Mouse (Mus musculus) lung, postnatal 25 days (tissue): ENCODE data around the gene Kirrel3.

Experiments used
- DNase-seq: peaks from one replicate; pipeline ENCODE4 v3.0.0; 2022; ENCODE audit warnings: low spot score

The Kirrel3 gene

DNA sequence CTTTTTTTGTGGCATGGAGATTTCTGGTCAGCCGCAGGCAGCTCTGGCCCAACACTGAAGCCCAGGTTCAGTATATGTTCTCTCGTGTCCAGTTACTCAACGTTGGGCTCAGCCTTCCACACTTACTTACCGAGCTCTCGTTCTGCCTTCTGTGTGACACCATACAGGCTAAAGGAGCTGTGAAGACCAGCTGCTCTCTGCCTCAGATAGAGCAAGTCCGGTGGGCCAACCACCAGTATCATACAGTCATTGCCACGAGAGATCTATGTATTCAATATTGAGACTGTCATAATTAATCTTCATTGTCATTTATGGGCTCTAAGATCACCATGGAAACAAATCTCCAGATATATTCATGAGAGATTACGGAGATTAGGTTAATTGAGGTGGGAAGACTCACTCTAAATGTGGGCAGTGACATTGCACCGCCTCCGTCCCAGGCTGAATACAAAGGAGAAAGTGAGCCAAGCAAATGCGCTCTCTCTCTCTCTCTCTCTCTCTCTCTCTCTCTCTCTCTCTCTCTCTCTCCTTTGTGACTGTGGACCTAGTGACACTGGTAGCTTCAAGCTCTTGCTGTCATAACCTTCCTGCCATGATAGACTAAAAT, 339.8 kb downstream of the Kirrel3 start:
- DNase-seq: no peak

DNA sequence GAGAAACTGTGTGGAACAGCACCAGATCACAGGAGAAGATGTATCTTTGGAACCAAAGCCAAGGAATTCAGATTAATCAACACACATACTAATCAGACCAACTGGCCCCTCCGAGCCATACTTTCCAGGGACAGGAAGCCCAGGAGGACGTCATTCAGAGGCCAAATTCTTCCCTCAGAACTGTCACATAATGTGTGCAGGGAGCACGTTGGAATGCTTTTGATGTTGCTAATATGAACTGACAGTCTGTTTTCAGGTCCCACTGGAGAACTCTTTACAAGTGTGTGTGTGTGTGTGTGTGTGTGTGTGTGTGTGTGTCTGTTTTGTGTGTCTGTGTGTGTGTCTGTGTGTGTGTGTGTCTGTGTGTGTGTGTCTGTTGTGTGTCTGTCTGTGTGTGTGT, 345.0 kb downstream of the Kirrel3 start:
- no peak for DNase-seq

DNA sequence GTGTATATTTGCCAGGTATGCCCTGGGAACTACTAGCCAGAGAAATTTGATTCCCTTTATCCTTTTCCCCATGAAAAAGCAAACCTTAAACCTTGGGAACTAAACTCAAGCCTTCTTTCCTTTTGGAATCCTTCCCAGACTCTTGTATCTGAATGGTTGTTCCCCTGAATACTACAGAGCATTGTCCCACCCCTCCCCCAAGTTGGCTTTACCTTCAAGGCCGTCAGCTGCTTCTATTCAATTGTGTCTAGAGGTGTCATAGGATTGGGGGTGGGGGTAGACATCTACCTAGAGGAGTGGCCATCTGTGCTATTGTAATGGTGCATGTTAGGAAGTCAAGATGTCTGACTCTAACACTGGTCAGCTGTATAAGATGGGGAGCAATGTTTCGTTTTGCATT, 351.1 kb downstream of the Kirrel3 start:
- DNase-seq: no peak

DNA sequence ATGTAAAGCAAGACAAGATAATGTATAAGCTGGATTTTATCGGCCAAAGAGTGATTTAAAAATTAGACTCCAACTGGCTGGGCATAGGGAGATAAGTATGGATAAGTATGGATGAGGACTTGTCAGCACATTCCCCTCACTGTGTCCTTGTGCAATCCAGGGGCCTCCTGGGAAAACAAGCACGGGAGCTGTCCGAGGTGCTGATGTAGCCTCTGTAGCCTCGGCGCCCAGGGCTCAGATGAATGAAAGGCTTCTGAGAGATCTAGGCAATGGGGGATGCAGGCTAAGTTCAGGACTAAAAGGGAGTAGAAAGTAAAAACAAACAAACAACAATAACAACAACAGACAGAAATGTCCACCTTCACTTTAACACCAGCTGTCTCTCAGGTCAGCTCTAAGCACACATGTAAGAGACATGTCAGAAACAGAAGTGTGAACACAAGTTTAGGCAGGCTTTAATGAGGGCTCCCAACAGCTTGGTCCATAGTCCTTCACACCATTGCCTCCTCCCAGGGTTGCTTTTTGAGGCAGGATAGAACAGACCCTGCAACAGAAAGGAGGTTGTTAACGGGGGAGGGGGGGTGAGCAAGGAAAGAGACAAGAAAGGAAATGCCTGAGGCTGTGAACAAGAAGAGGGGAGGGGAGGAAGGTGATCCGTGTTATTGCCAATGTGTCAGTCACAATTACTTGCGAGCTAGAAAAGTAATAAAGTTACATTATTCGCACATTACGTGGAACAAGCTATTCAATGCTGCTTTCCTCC, 352.2 kb downstream of the Kirrel3 start:
- DNase-seq: no peak

DNA sequence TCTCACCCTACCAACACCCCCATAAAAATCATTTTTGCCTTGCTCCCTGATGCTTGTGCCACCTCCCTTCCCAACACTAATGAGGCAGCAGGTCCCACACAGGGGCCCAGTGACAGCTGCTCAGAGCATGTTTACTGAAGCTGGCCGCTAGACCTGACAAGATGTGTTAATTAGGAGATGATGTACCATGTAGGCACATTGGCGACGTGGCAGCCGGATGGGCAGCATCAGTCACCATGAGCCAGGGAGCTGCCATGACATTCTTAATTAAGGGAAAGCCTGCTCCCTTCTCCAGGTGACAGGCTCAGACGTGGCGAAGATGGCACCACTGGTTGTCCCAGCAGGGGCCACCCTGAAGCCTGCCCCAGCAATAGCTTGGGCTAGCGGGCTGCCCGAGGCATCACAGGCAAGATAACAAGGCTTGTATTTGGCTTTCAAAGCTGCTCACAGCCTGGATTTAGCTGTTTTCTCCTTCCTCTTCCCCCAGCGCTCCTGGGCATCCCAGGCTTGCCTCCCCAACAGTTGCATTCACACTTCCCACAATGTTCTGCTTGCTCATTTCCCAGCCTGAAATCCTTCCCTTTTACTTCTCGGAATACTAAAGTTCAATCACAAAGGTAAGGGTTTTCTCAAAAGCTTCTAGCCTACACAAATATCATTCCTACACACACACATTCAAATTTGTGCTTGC, 357.7 kb downstream of the Kirrel3 start:
- no peak for DNase-seq

DNA sequence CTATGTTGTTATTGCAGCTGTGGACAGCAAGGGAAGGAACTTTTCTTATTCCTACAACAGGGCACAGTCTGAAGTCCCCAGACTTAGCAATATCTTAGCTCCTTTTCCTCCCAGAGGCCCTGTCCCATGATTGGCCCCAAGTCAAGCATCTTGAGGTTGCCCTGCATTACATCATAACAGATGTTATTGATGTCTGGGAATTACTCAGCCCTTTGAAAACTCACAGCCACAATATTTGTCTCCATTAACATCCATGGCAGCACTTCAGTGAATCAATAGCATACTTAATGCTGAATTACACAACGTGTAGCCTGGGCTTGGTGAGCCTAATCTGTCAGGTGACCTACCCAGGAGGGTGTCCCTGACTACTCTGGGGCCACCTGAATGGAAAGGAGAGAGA, 360.7 kb downstream of the Kirrel3 start:
- no peak for DNase-seq

DNA sequence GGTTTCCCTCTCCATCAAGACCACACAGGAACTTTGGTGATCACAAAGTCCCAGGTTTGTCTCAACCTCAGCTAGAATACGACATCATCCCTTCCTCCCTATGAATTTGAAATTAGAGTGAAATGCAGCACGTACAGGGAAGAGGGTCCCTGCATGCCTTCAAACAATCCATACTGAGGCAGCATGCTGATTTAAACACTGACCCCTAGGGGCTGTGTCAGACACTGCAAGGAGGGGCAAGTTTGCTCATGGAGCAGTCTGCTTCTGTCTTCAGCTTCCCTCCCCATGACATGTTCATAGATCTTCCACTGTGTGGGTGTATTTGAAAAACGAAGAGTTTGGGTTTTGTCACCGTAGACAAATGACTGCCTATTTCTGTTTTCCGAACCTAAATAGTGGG, 362.0 kb downstream of the Kirrel3 start:
- no peak for DNase-seq

DNA sequence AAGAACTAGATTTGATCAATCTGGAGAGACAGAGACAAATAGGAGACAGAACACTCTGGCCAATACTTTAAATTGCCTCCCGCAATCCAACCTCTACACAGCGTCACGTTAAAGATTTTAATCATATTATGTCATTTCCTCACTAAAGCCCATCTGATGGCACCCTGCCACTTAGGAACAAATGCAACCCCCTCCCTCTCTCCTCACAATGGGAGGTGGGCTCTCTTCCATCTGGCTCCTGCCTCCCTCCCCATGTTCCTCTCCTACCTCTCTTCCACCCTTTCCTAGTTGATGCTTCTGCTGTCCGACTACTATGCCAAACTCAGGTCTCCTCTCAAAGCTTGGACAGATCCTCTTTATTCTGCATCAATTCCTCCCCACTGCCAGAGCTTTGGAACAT, 365.4 kb downstream of the Kirrel3 start:
- DNase-seq: no peak

DNA sequence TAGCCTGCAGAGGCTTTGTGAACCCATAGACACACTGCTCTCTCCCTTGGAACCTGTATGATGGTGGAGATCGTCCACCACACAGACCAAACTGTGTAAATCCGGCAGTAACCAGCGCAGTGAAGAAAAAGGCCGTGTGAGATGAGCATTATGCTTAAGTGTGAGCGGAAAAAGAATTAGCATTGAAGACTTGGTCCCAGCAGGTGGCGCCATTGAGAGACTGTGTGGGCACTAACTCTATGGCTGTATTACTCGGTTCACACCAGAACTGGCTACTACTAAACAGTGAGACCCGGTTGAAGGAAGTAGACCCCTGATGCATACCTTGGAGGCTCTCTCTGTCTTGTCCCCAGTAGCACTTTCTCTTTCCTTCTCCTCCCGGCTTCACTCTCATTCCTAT, 371.9 kb downstream of the Kirrel3 start:
- no peak for DNase-seq

DNA sequence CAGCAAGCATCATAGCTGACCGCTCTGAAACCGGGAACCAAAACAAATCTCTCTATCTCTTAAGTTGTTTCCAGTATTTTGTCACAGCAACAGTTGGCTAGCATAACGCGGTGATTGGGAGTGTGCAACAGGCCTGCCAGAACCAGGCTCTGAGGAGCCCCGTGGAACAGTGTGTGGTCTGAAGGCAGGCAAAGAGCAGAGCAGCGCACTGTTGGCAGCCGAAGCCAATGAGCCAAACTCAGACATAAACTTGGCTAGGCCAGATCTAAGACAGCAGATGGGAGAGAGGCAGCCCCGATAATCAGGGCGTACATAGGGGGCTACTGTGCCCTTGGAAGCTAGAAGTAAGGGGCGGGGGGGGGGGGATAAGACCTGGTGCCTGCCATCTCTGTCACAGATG, 372.4 kb downstream of the Kirrel3 start:
- DNase-seq: no peak

DNA sequence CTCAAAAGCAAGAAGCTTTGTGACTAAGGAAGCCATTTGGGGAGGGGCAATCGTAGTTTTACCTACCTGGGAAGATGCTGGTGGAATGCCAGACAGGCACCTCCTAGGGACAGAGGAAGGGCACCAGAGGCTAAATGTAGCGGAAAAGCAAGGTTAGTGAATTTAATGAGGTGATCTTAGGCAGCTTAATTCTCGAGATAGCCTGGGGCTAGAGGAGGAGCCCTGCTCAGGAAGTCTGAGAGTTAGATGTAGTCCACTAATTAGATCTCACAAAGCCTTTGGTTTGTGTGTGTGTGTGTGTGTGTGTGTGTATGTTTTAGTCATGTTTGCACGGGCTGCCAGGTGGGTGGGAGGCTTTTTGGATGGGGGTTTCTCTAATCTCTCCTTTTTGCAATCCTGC, 375.2 kb downstream of the Kirrel3 start:
- DNase-seq: no peak

DNA sequence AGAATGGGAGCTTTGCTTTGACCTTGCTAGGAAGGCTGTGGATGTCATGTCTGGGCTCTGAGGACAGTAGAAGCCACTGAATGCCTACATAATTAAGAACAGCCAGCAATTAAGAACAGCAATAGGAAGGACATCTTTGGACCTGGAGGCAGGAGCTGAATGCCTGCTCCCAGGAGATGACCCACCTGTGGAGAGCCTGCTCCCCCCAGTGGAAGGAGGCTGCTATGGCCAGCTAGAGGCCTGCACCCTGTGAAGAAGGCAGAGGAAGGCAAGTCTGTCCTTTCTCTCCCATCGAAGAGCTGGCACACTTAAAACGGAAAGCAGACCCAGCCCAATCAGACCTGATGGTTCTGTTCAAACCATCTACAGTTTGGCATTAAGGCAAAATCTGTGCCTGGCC, 376.1 kb downstream of the Kirrel3 start:
- DNase-seq: peak; percentile 16

DNA sequence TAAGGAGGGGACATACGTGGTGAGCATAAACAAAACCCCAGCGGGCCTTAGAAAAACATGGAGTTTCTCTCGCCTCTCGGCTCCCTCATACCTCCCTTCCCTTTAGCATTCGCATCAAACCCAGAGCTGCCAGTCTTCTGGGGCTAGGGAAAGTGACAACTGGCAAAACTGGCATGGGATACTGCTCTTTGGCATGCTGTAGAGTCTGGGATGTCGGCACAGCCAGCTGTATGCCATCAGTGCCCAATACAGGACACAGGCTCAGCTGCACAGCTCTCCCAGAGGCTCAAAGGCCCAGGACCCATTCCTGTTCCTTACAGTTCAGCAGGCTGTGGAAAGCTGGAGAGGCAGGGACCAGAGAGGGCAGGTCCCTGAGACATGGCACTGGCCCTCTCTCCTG, 379.9 kb downstream of the Kirrel3 start:
- no peak for DNase-seq

DNA sequence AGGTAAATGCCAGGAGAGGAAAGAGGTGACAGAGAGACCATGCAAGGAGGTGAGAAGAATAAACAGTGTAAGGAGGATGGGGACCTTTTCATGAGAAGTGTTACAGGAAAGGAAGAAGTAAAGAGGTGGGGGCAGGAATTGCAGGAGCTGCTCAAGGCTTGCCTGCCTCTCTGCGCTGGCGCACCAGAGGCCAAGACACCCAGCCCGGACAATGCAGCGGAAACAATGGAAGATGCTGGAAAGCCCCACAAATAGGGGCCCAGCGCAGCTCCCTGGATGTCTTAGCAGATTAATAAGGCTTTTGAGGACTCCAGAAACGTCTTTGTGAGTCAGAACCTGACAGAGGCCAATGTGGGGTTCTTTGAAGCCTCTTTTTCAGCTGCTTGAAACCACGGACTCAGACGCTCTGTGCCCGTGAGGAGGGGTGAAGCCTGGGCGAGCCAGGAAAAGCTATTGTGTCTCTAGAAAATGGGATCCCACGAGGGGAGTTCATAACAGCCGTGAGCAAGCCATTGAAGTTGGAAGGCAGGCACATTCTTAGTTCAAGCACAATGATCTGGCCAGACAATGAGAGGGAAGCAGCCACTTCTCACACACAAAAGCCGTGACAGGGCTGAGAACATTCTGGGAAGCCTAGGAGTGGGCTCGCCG, 385.7 kb downstream of the Kirrel3 start:
- no peak for DNase-seq

DNA sequence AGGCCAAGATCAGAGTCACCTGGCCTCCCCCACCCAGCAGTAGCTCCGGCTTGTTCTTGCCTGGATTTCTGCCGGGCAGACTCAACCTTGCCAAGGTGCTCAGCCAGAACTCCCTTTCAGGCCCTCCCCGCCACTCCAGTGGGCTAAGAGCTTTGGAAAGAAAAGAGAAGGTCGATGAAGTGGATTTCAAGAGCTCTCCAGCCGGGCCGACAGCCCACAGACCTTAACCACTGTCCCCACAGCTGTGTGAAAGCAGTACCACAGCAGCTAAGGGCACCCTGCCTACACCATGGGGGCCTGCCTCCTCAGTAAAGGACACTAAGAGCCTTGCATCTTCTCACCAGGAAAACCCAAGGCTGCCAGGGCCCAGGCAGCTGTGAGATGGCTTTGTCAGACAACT, 389.5 kb downstream of the Kirrel3 start:
- peak; percentile 65 for DNase-seq

DNA sequence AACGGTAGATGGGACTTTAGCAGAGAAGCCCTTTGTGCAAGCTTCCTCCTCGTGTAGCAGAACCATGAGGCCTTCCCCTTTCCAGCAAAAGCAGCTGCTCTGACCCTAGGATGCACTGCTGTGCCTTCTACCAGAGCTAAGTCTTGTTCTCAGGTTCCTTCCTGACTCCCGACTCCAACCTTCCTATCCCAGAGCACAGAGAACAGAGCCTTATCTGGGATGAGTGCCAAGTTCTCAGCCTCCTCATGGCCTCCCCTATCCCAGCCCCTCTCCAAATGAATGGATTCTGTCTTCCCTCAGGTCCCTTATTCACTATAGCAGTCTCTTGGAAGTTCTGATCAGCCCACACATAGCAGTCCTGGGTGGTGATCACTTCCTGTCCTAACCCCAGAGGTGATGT, 391.5 kb downstream of the Kirrel3 start:
- DNase-seq: no peak

DNA sequence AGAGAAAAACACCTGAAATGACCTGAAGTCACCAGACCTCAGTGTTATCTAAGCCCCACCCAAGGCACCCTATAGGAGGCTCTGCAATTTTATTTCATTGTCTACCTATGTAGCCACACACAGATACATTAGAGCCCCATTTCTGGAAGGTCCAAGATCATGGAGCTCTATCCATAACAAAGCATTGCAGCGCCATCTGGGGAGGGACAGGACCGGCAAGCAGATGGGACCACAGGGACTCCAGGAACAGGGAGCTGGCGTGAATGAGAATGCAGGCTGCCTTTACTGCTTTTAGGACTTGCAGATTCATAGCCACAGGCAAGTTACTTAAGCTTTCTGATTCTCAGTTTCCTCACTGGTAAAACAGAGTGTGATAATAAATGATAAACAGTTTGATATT, 392.1 kb downstream of the Kirrel3 start:
- no peak for DNase-seq

DNA sequence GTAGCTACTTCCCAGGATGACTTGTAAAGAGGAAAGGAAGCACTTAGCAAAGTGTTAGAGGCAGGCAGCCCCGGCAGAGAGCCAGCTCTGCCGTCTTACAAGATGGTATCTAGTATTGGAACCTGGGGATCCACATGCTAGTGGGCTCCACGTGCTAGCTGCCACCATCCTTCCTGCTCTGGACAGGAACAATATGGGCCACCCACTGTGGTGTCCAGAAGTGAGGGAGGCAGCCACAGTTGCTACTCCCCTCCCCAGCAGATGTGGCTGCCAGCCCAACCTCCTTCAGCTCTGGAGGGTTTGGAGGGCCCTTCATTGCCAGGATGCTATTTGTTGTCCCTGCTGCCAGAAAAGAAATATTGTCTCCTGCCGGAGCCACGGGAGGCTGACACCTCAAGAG, 396.1 kb downstream of the Kirrel3 start:
- peak; percentile 32 for DNase-seq

DNA sequence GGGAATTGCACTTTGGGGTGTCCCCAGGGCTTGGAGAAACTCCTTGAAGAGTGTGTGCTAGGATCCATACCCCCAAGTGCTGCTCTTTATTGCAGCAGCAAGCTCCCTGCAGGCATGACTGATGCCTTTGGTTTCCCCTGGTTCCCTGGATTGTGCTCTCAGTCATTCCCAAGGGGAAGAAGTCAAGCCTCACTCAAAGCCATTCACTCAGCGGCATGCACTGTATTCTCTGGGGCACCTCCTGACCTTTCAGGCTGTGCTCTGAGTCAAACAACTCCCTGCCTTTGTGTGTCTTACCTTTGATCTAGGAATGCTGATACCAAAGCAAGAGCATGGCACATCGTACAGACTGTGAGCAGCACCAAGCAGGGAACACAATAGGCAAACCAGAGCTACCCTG, 396.5 kb downstream of the Kirrel3 start:
- no peak for DNase-seq

DNA sequence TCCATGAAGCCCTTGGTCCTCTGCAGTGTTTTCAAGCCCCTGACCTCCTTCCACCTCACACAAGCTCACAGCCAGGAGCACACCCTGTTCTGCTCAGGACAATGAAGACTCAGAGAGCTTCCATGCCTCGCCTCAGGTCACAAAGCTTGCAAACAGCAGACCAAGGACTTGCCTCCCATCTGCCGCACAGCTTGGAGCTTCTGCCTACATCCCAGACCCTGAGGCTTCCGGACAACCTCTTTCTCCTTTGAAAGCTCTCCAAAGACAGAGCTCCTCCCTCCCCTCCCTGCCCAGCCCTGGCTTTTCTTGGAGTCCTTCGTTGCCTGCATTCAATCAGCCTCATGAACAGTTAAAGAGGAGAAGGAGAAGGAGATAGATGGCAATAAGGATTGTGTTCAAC, 397.4 kb downstream of the Kirrel3 start:
- no peak for DNase-seq

DNA sequence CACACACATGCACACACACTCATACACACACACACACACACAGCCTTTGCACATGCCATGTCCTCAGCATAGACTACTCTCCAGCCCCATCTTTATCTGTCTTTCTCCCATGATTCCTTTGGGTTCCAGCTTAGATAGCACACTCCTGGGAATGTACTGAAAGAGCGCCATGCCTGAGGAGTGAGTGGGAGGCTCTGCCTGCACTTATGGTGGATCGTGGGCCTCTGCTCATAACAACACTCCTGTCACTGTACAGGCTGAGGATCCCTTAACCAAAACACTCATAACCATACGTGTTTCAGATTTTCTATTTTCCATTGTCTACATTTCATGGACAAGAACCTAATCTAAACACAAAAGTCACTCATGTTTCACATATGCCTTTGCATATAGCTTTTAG, 398.6 kb downstream of the Kirrel3 start:
- DNase-seq: no peak

DNA sequence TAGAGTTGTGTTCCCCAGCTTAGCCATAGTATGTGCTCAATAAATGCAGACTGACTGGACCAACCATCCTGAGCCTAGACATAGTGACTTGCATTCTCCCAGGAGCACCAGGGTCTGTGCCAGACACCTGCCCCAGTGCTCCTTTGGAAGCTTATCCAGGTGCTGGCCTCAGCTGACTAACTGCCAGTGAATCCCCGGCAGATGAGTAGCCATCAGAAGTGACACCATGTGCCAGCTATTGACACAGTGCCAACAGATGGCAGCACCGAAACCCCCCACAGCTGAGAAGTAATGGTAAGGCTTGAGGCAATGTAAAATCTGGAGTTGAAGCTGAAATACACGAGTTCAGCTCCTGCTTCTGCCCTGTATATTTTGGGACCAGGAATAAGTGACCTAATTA, 399.2 kb downstream of the Kirrel3 start:
- no peak for DNase-seq

DNA sequence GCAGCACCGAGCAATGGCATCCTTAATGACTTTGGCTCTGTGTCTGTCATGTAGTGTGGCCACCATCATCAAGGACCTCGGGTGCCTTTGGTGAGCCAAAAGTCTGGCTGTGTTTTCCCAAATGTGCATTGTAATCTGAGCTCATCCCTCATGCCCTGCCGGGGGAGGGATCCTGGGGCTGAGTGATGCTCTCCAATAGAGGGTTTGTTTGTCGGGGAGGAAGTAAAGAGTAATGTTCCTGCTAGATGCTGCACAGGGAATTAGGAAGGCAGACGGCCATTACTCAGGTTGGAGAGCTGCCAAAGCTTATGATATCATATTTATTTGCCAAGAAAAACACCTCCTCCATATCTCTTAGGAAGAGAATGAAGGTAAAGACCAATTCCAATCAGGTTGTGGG, 401.1 kb downstream of the Kirrel3 start:
- DNase-seq: no peak
